Mouse (Mus musculus) megakaryocyte, embryonic 14.5 days (primary cell): ENCODE data around the gene Nup210.

Experiments
- FLI1 ChIP-seq: IDR thresholded peaks from 2 replicates; pipeline ENCODE4 v1.6.1; 2012; ENCODE audit warnings: low read length, inconsistent platforms, mixed read lengths
- GATA1 ChIP-seq: IDR thresholded peaks from 3 replicates; pipeline ENCODE4 v1.6.1; 2012; ENCODE audit warnings: mixed read lengths, low read length, inconsistent platforms, borderline replicate concordance

GRCm38 (mm10) chr6:91057989-91058388 is 58.6 kb downstream of the Nup210 start:
- TF ChIP-seq FLI1 (no peak), GATA1 (no peak)
